In genomic region chr6:23876363-23876762, GRCm38 (mm10) we compare ENCODE assay signal across 27 mouse cellular contexts. TPM values are rescaled to one million over a fixed set of nuclear protein-coding genes. Genes with fewer than 3 reads are reported as not detected.
DNase-seq lines count a peak whose midpoint lies in the region; ATAC-seq and TF ChIP-seq lines count a peak whose summit lies in the region.
"Had no signal": no experiment of that assay in that cellular context is flagged by ENCODE, and none has a peak within 500 bp of the region (broad histone marks: within the 10 kb centered on the region; RNA-seq: fewer than 3 reads in every experiment).

No protein-coding gene starts in this region.

- no peak for TF ChIP-seq POLR2A in brain, embryonic 14.5 days (IDR thresholded peaks at IDR 0.05; ENCODE audit: borderline replicate concordance, extremely low read depth, insufficient read depth, insufficient read length, poor library complexity, severe bottlenecking)

- no peaks in the 10 kb centered on the region for H3K36me3 ChIP-seq in forebrain, embryonic 11.5 days (ENCODE audit: control insufficient read depth, insufficient read depth, low read length)
- H3K36me3 ChIP-seq in forebrain, embryonic 10.5 days (replicated peaks): no peaks in the 10 kb centered on the region
- H3K36me3 ChIP-seq in forebrain, embryonic 14.5 days (ENCODE audit: control insufficient read depth, insufficient read depth, low read length): no peaks in the 10 kb centered on the region
- H3K36me3 ChIP-seq in forebrain, postnatal 0 days (ENCODE audit: insufficient read depth): no peaks in the 10 kb centered on the region
- H3K36me3 ChIP-seq: embryonic facial prominence, embryonic 10.5 days; embryonic facial prominence, embryonic 13.5 days; G1E; hindbrain, embryonic 13.5 days had no signal

- H3K4me1 ChIP-seq in forebrain, embryonic 11.5 days (replicated peaks; ENCODE audit: control insufficient read depth, insufficient read depth, low read length): peaks cover 4% of the 10 kb centered on the region; the same call in 1 of the 2 replicates
- H3K4me1 ChIP-seq in forebrain, embryonic 10.5 days: peaks cover 28% of the 10 kb centered on the region
- H3K4me1 ChIP-seq in forebrain, embryonic 14.5 days (ENCODE audit: control insufficient read depth, insufficient read depth, low read length): peaks cover 4% of the 10 kb centered on the region; the same call in 1 of the 2 replicates
- H3K4me1 ChIP-seq in forebrain, postnatal 0 days (ENCODE audit: insufficient read depth): no peaks in the 10 kb centered on the region
- H3K4me1 ChIP-seq: embryonic facial prominence, embryonic 13.5 days had no signal

- no peak overlapping the region for H3K9ac ChIP-seq in forebrain, embryonic 11.5 days (ENCODE audit: low read length)
- no peak overlapping the region for H3K9ac ChIP-seq in forebrain, embryonic 14.5 days (ENCODE audit: low read length)
- H3K9ac ChIP-seq in forebrain, postnatal 0 days: no peak overlapping the region
- H3K9ac ChIP-seq: embryonic facial prominence, embryonic 13.5 days; hindbrain, embryonic 13.5 days had no signal

- 12% methylated on average over 4 of the region's 4 CpGs for WGBS in forebrain, embryonic 11.5 days
- 24% methylated on average over 4 of the region's 4 CpGs for WGBS in forebrain, embryonic 10.5 days
- 6% methylated on average over 4 of the region's 4 CpGs for WGBS in forebrain, embryonic 14.5 days
- WGBS in forebrain, postnatal 0 days: 10% methylated on average over 4 of the region's 4 CpGs

- no peaks in the 10 kb centered on the region for H3K9me3 ChIP-seq in forebrain, embryonic 11.5 days (ENCODE audit: control insufficient read depth, low read length)
- no peaks in the 10 kb centered on the region for H3K9me3 ChIP-seq in forebrain, embryonic 10.5 days
- no peaks in the 10 kb centered on the region for H3K9me3 ChIP-seq in forebrain, embryonic 14.5 days (replicated peaks; ENCODE audit: control insufficient read depth, low read length)
- H3K9me3 ChIP-seq in forebrain, postnatal 0 days (ENCODE audit: low read length): no peaks in the 10 kb centered on the region
- H3K9me3 ChIP-seq: embryonic facial prominence, embryonic 10.5 days; embryonic facial prominence, embryonic 13.5 days; G1E; hindbrain, embryonic 13.5 days had no signal

- ATAC-seq in forebrain, embryonic 11.5 days (replicated peaks; ENCODE audit: low FRiP score): peak; percentile 63
- peak; percentile 61 for ATAC-seq in forebrain, embryonic 14.5 days
- no peak for ATAC-seq in forebrain, postnatal 0 days
- ATAC-seq: inflammation-experienced regulatory T-cells, adult 6 months; intestine, embryonic 16.5 days; Patski had no signal

- H3K27ac ChIP-seq in forebrain, embryonic 11.5 days (ENCODE audit: low read depth, low read length): no peak overlapping the region
- no peak overlapping the region for H3K27ac ChIP-seq in forebrain, embryonic 10.5 days
- no peak overlapping the region for H3K27ac ChIP-seq in forebrain, embryonic 14.5 days (ENCODE audit: low read depth, low read length)
- no peak overlapping the region for H3K27ac ChIP-seq in forebrain, postnatal 0 days (ENCODE audit: low read depth, low read length)
- H3K27ac ChIP-seq: embryonic facial prominence, embryonic 10.5 days; embryonic facial prominence, embryonic 13.5 days; gastrocnemius, adult 2 months; hindbrain, embryonic 13.5 days had no signal

- no peak overlapping the region for H3K4me3 ChIP-seq in forebrain, embryonic 11.5 days (ENCODE audit: low read depth, low read length)
- H3K4me3 ChIP-seq in forebrain, embryonic 10.5 days: no peak overlapping the region
- no peak overlapping the region for H3K4me3 ChIP-seq in forebrain, embryonic 14.5 days (ENCODE audit: low read depth, low read length)
- no peak overlapping the region for H3K4me3 ChIP-seq in forebrain, postnatal 0 days (ENCODE audit: low read depth, low read length)
- H3K4me3 ChIP-seq: embryonic facial prominence, embryonic 10.5 days; embryonic facial prominence, embryonic 13.5 days; erythroblast, embryonic 14.5 days; gastrocnemius, adult 2 months; hindbrain, embryonic 13.5 days had no signal

- no peak overlapping the region for H3K4me2 ChIP-seq in forebrain, embryonic 11.5 days (ENCODE audit: low read depth, low read length, severe bottlenecking)
- no peak overlapping the region for H3K4me2 ChIP-seq in forebrain, embryonic 14.5 days (ENCODE audit: low read length)
- H3K4me2 ChIP-seq in forebrain, postnatal 0 days (ENCODE audit: low read depth): 0 out of 2 replicates have a peak overlapping the region, but pooled peaks have one; percentile 13
- H3K4me2 ChIP-seq: embryonic facial prominence, embryonic 13.5 days; heart, embryonic 11.5 days; hindbrain, embryonic 13.5 days had no signal

- no peak for DNase-seq in forebrain, embryonic 11.5 days (ENCODE audit: low spot score)
- DNase-seq in forebrain, embryonic 10.5 days (ENCODE audit: extremely low spot score, low spot score): no peak
- DNase-seq in brain, embryonic 14.5 days (ENCODE audit: low read depth): peak; percentile 84
- peak; percentile 72 for DNase-seq in forebrain, embryonic 14.5 days (ENCODE audit: low spot score)
- DNase-seq in forebrain, postnatal 0 days: no peak
- DNase-seq in B cell, adult 2 months: no peak
- DNase-seq in left cerebral cortex, postnatal 14 days (ENCODE audit: low spot score in 2 of 2): no peak
- DNase-seq in adrenal gland, adult (ENCODE audit: inconsistent age in 2 of 2, low spot score in 1 of 2): no peak
- DNase-seq: adrenal gland, adult 2 months; adrenal gland, postnatal 14 days; cerebellum, adult 11-12 months; cerebellum, adult 8-10 months; embryo, embryonic 11 days; gastrocnemius, adult 2 months; gastrocnemius, postnatal 14 days; heart, adult 11 months; kidney, adult 18-20 months had no signal

- no peak for TF ChIP-seq CTCF in brain, embryonic 14.5 days (IDR thresholded peaks at IDR 0.05; ENCODE audit: borderline replicate concordance, extremely low read depth, insufficient read depth, insufficient read length)
- TF ChIP-seq CTCF in forebrain, postnatal 0 days (IDR thresholded peaks at IDR 0.05; ENCODE audit: low read depth): no peak

- H3K27me3 ChIP-seq in forebrain, embryonic 11.5 days (ENCODE audit: control insufficient read depth, insufficient read depth, low read length): no peaks in the 10 kb centered on the region; the same call in 1 of the 2 replicates
- H3K27me3 ChIP-seq in forebrain, embryonic 10.5 days (ENCODE audit: poor library complexity, severe bottlenecking): peaks cover 27% of the 10 kb centered on the region
- 0 out of 2 replicates have a peak, but pooled peaks cover 2% of the 10 kb centered on the region for H3K27me3 ChIP-seq in forebrain, embryonic 14.5 days (replicated peaks; ENCODE audit: control insufficient read depth, insufficient read depth, low read length)
- H3K27me3 ChIP-seq in forebrain, postnatal 0 days (ENCODE audit: insufficient read depth, low read length): no peaks in the 10 kb centered on the region
- H3K27me3 ChIP-seq: CH12.LX; embryonic facial prominence, embryonic 13.5 days; hindbrain, embryonic 13.5 days; Patski had no signal

- intact Hi-C loops in left cerebral cortex, postnatal 14 days (cut with DNase I): no loop called here

RNA-seq across cellular contexts. Expression of gene Cadps2, which starts 37.1 kb away (rescaled TPM):
- 3.8 and 4.0 TPM in 2 replicates for polyA plus RNA-seq in forebrain, embryonic 11.5 days (2014; fragmentation: Nextera tagmentation; extraction: Ambion mirVana)
- polyA plus RNA-seq in forebrain, embryonic 10.5 days (2016; fragmentation: Nextera tagmentation; extraction: Ambion mirVana): 2.8 and 2.9 TPM in 2 replicates
- 5.3 and 7.7 TPM in 2 replicates for polyA plus RNA-seq in brain, embryonic 14.5 days (2012; rRNA removed)
- polyA plus RNA-seq in forebrain, embryonic 14.5 days (2014; fragmentation: Nextera tagmentation; extraction: Ambion mirVana): 4.3 and 5.1 TPM in 2 replicates
- total RNA-seq in forebrain, postnatal 0 days (2014; rRNA removed): 24.8 and 26.5 TPM in 2 replicates
- 4.8 and 7.0 TPM in 2 replicates for polyA plus RNA-seq in forebrain, postnatal 0 days (2015; fragmentation: Nextera tagmentation; extraction: Ambion mirVana)
- 10 to 100 TPM; 78.0 to 86.7 TPM for total RNA-seq in left cerebral cortex, postnatal 14 days (2021)
- total RNA-seq: CH12.LX had no signal
- polyA plus RNA-seq: erythroblast, embryonic 14.5 days; G1E; inflammation-experienced regulatory T-cells, adult 6 months had no signal

Comparison
In these comparisons a context has a peak if more than half of its experiments do, and no peak if none do; other contexts are left out.
1. DNase-seq: peak in brain, embryonic 14.5 days (single experiment) and forebrain, embryonic 14.5 days (single experiment); none in forebrain, embryonic 11.5 days (single experiment), forebrain, embryonic 10.5 days (single experiment), forebrain, postnatal 0 days (single experiment), B cell, adult 2 months (0 of 2), left cerebral cortex, postnatal 14 days (0 of 2) and adrenal gland, adult (0 of 2).